Mouse (Mus musculus) stomach, embryonic 16.5 days (tissue): ENCODE data around the gene Serpina1d. TPM values are rescaled to one million over a fixed set of nuclear protein-coding genes. Genes with fewer than 3 reads are reported as not detected.

Experiments
- polyA plus RNA-seq: library from polyadenylated mRNA; unstranded; fragments of >200 nt; fragmentation: Nextera tagmentation; extraction: Ambion mirVana; gene quantifications from 2 replicates; pipeline ENCODE4 v1.2.1, GENCODE M21; 2015

The Serpina1d gene
- polyA plus RNA-seq, 1 experiment from 2014 or later: 17.5 TPM

Other genes with a start within 250 kb of the Serpina1d start
- gene Ppp4r4, start 241.3 kb downstream of the Serpina1d start, polyA plus RNA-seq: 1.1 and 1.4 TPM in 2 replicates
- gene Serpina10, start 142.1 kb downstream of the Serpina1d start, polyA plus RNA-seq: 2.0 and 3.3 TPM in 2 replicates
- 142 and 172 TPM in 2 replicates for gene Serpina6, start 116.4 kb downstream of the Serpina1d start, polyA plus RNA-seq
- gene Serpina16, start 97.5 kb downstream of the Serpina1d start, polyA plus RNA-seq: 0.19 and 0.50 TPM in 2 replicates
- gene Serpina1f, start 78.1 kb downstream of the Serpina1d start, polyA plus RNA-seq: not detected in 2 replicates
- 34.2 and 47.5 TPM in 2 replicates for gene Serpina1b, start 56.8 kb upstream of the Serpina1d start, polyA plus RNA-seq
- 29.1 and 33.5 TPM in 2 replicates for gene Serpina1a, start 90.0 kb upstream of the Serpina1d start, polyA plus RNA-seq
- 16.1 and 22.8 TPM in 2 replicates for gene Serpina1c, start 131.3 kb upstream of the Serpina1d start, polyA plus RNA-seq
- 12.6 and 17.0 TPM in 2 replicates for gene Serpina1e, start 185.4 kb upstream of the Serpina1d start, polyA plus RNA-seq
- 0.49 and 0.62 TPM in 2 replicates for gene Serpina11, start 216.4 kb upstream of the Serpina1d start, polyA plus RNA-seq
- gene Serpina9, start 240.2 kb upstream of the Serpina1d start, polyA plus RNA-seq: 0.05 TPM in 1 of 2 replicates, not detected in the other